Mouse (Mus musculus): ENCODE measurements around the gene Il15. TPM values are rescaled to one million over a fixed set of nuclear protein-coding genes. Genes with fewer than 3 reads are reported as not detected.

Gene Il15
- polyA plus RNA-seq, 1 experiment from 2014 or later, result 1.2 TPM

GRCm38 (mm10) chr8:82383346-82383745 lies 19.7 kb downstream of the Il15 start:
- 85% methylated on average over 3 of the region's 3 CpGs for WGBS
- no peaks in the 10 kb centered on the region for H3K4me1 ChIP-seq (replicated peaks; ENCODE audit: control insufficient read depth, insufficient read depth, low read length)
- H3K27ac ChIP-seq (ENCODE audit: low read depth, low read length), result no peak overlapping the region
- H3K4me2 ChIP-seq (ENCODE audit: low read depth, low read length, severe bottlenecking), result no peak overlapping the region
- no peak for ATAC-seq (replicated peaks; ENCODE audit: low FRiP score)
- no peak overlapping the region for H3K4me3 ChIP-seq (ENCODE audit: low read depth, low read length)
- H3K27me3 ChIP-seq (ENCODE audit: control insufficient read depth, insufficient read depth, low read length), result no peaks in the 10 kb centered on the region
- H3K9ac ChIP-seq (ENCODE audit: low read length), result no peak overlapping the region
- DNase-seq (ENCODE audit: low spot score), result no peak
- no peaks in the 10 kb centered on the region for H3K36me3 ChIP-seq (ENCODE audit: control insufficient read depth, insufficient read depth, low read length)
- H3K9me3 ChIP-seq (ENCODE audit: control insufficient read depth, low read length), result no peaks in the 10 kb centered on the region

DNA sequence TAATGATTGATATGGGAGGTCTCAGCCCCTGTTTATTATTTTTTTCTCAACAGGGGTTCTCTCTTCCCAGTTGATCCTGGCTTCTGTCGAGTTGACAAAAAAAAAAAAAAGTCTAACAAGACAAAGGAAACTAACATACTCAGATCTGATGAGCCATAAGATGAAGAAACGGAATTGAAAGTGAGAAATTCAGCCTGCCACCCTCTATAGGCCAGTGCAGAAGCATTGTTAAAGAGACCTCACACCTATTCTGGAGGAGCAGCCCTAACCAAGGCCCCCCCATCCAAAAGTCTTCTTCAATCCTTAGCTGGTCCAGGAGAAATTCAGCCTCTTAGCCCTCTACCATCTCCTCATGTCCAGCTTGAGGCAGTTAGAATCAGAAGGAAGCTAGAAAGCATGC lies 20.7 kb downstream of the Il15 start:
- ATAC-seq (replicated peaks; ENCODE audit: low FRiP score), result no peak

DNA sequence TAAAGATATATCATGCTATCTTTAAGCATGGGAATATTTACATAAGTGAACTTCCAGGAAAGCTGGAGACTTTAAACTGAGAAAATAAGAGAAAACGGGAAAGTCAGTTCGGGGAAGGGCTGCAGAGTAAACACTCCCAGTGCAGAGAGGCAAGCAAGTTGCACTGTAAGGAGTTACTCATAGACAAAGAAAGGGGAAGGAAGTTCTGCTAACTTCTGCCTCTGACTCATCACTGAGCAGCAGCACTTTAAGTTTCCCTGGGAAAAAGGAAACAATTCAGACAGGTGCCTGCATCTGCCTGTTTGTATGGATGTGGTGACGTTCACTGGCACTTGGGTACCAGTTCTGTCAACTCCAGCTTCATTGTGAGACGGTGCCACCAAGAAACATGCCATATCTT lies 28.6 kb downstream of the Il15 start:
- Histone ChIP-seq H3K36me3 (ENCODE audit: control insufficient read depth, insufficient read depth, low read length) (no peaks in the 10 kb centered on the region), H3K4me2 (ENCODE audit: low read depth, low read length, severe bottlenecking) (no peak overlapping the region), H3K9ac (ENCODE audit: low read length) (no peak overlapping the region), H3K9me3 (ENCODE audit: control insufficient read depth, low read length) (no peaks in the 10 kb centered on the region), H3K4me3 (ENCODE audit: low read depth, low read length) (no peak overlapping the region), H3K27ac (ENCODE audit: low read depth, low read length) (no peak overlapping the region), H3K27me3 (ENCODE audit: control insufficient read depth, insufficient read depth, low read length) (no peaks in the 10 kb centered on the region), H3K4me1 (replicated peaks; ENCODE audit: control insufficient read depth, insufficient read depth, low read length) (no peaks in the 10 kb centered on the region)
- DNase-seq (ENCODE audit: low spot score) (no peak), ATAC-seq (replicated peaks; ENCODE audit: low FRiP score) (no peak)
- WGBS, result 88% methylated on average over 4 of the region's 4 CpGs

More for the DNA sequence above, 20.7 kb downstream of the Il15 start:
- WGBS, result 57% methylated on average over 2 of the region's 2 CpGs
- Histone ChIP-seq H3K27me3 (ENCODE audit: control insufficient read depth, insufficient read depth, low read length) (no peaks in the 10 kb centered on the region), H3K4me1 (replicated peaks; ENCODE audit: control insufficient read depth, insufficient read depth, low read length) (no peaks in the 10 kb centered on the region), H3K27ac (ENCODE audit: low read depth, low read length) (no peak overlapping the region), H3K9ac (ENCODE audit: low read length) (no peak overlapping the region), H3K9me3 (ENCODE audit: control insufficient read depth, low read length) (no peaks in the 10 kb centered on the region), H3K4me3 (ENCODE audit: low read depth, low read length) (no peak overlapping the region), H3K4me2 (ENCODE audit: low read depth, low read length, severe bottlenecking) (no peak overlapping the region), H3K36me3 (ENCODE audit: control insufficient read depth, insufficient read depth, low read length) (no peaks in the 10 kb centered on the region)
- no peak for DNase-seq (ENCODE audit: low spot score)

DNA sequence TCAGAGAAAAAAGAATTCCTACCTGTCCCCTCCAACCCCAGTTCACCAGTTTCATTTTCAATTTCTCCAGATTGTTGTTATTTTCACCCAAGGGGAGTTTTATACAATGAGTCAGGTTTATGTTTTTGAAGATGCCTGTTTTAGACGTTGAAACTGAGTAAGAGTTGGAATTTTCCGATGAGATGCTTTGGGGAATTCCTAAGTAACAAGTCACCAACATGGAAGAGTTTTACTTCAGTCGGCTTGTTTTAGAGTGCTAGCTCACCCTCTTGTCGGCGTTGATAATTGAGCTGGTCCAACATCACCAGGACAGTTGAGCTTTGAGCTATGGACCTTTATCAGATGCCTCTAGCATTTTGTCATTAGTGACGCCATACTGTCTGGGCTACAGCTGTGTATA lies 30.2 kb downstream of the Il15 start:
- Histone ChIP-seq H3K9ac (ENCODE audit: low read length) (no peak overlapping the region), H3K4me2 (ENCODE audit: low read depth, low read length, severe bottlenecking) (no peak overlapping the region), H3K4me1 (replicated peaks; ENCODE audit: control insufficient read depth, insufficient read depth, low read length) (no peaks in the 10 kb centered on the region), H3K27ac (ENCODE audit: low read depth, low read length) (no peak overlapping the region), H3K36me3 (ENCODE audit: control insufficient read depth, insufficient read depth, low read length) (no peaks in the 10 kb centered on the region), H3K9me3 (ENCODE audit: control insufficient read depth, low read length) (no peaks in the 10 kb centered on the region), H3K4me3 (ENCODE audit: low read depth, low read length) (no peak overlapping the region), H3K27me3 (ENCODE audit: control insufficient read depth, insufficient read depth, low read length) (no peaks in the 10 kb centered on the region)
- no peak for DNase-seq (ENCODE audit: low spot score)
- WGBS, result 85% methylated on average over 6 of the region's 6 CpGs
- ATAC-seq (replicated peaks; ENCODE audit: low FRiP score), result no peak

DNA sequence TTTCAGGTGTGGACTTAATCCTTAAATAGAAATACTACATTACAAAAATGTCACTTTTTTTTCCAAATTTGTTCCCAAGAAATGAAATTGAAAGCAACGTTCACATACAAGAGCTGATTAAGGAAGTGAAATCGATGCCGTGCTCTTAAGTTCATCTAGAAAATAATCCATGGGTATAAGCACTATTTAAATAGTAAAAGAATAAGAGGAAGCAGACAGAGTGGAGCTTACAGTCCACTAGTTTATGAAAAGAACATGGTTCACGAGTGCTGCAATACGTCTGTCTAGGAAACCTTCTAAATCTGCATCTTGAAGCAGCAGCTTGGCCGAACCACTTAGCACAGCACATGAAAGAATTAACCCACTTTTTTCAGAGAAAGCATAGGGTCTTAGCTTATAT lies 32.4 kb downstream of the Il15 start:
- 89% methylated on average over 6 of the region's 6 CpGs for WGBS
- no peak overlapping the region for H3K4me2 ChIP-seq (ENCODE audit: low read depth, low read length, severe bottlenecking)
- H3K36me3 ChIP-seq (ENCODE audit: control insufficient read depth, insufficient read depth, low read length), result no peaks in the 10 kb centered on the region
- no peaks in the 10 kb centered on the region for H3K9me3 ChIP-seq (ENCODE audit: control insufficient read depth, low read length)
- ATAC-seq (replicated peaks; ENCODE audit: low FRiP score), result no peak
- no peak for DNase-seq (ENCODE audit: low spot score)
- no peak overlapping the region for H3K9ac ChIP-seq (ENCODE audit: low read length)
- H3K27me3 ChIP-seq (ENCODE audit: control insufficient read depth, insufficient read depth, low read length), result no peaks in the 10 kb centered on the region
- no peaks in the 10 kb centered on the region for H3K4me1 ChIP-seq (replicated peaks; ENCODE audit: control insufficient read depth, insufficient read depth, low read length)
- H3K27ac ChIP-seq (ENCODE audit: low read depth, low read length), result no peak overlapping the region
- no peak overlapping the region for H3K4me3 ChIP-seq (ENCODE audit: low read depth, low read length)

GRCm38 (mm10) chr8:82361061-82361460 lies 42.0 kb downstream of the Il15 start:
- WGBS, result 86% methylated on average over 1 of the region's 1 CpGs
- Histone ChIP-seq H3K36me3 (ENCODE audit: control insufficient read depth, insufficient read depth, low read length) (no peaks in the 10 kb centered on the region), H3K27ac (ENCODE audit: low read depth, low read length) (no peak overlapping the region), H3K4me3 (ENCODE audit: low read depth, low read length) (no peak overlapping the region), H3K4me1 (replicated peaks; ENCODE audit: control insufficient read depth, insufficient read depth, low read length) (no peaks in the 10 kb centered on the region), H3K4me2 (ENCODE audit: low read depth, low read length, severe bottlenecking) (no peak overlapping the region), H3K9me3 (ENCODE audit: control insufficient read depth, low read length) (no peaks in the 10 kb centered on the region), H3K27me3 (ENCODE audit: control insufficient read depth, insufficient read depth, low read length) (no peaks in the 10 kb centered on the region), H3K9ac (ENCODE audit: low read length) (no peak overlapping the region)
- DNase-seq (ENCODE audit: low spot score) (no peak), ATAC-seq (replicated peaks; ENCODE audit: low FRiP score) (no peak)

DNA sequence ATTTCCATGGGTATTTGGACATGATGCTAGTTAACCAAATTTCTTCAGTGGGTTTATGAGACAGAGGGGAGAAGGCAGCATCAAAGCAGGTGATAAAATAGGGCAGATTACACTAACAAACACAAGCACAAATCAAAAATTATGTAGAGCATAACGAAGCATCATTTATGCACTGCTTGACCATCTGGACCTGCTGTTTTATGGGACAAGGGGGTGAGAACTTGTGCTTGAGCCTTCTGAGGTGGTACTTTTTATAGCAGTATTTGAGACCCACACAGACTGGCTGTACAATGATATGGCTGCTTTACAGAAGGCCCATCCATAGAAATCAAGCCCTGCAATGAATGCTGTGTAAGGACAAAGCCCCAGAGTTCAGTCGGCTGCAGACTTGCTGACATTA lies 46.9 kb downstream of the Il15 start:
- DNase-seq (ENCODE audit: low spot score) (no peak), ATAC-seq (replicated peaks; ENCODE audit: low FRiP score) (no peak)
- no peak overlapping the region for H3K4me3 ChIP-seq (ENCODE audit: low read depth, low read length)
- 90% methylated on average over 2 of the region's 2 CpGs for WGBS
- H3K27ac ChIP-seq (ENCODE audit: low read depth, low read length), result no peak overlapping the region
- H3K36me3 ChIP-seq (ENCODE audit: control insufficient read depth, insufficient read depth, low read length), result no peaks in the 10 kb centered on the region
- no peaks in the 10 kb centered on the region for H3K4me1 ChIP-seq (replicated peaks; ENCODE audit: control insufficient read depth, insufficient read depth, low read length)
- H3K9ac ChIP-seq (ENCODE audit: low read length), result no peak overlapping the region
- no peak overlapping the region for H3K4me2 ChIP-seq (ENCODE audit: low read depth, low read length, severe bottlenecking)
- H3K27me3 ChIP-seq (ENCODE audit: control insufficient read depth, insufficient read depth, low read length), result no peaks in the 10 kb centered on the region
- no peaks in the 10 kb centered on the region for H3K9me3 ChIP-seq (ENCODE audit: control insufficient read depth, low read length)

- Histone ChIP-seq H3K4me2 (ENCODE audit: low read depth, low read length, severe bottlenecking) (no peak overlapping the region), H3K36me3 (ENCODE audit: control insufficient read depth, insufficient read depth, low read length) (no peaks in the 10 kb centered on the region), H3K4me3 (ENCODE audit: low read depth, low read length) (no peak overlapping the region), H3K9me3 (ENCODE audit: control insufficient read depth, low read length) (no peaks in the 10 kb centered on the region), H3K27me3 (ENCODE audit: control insufficient read depth, insufficient read depth, low read length) (no peaks in the 10 kb centered on the region), H3K4me1 (replicated peaks; ENCODE audit: control insufficient read depth, insufficient read depth, low read length) (no peaks in the 10 kb centered on the region), H3K9ac (ENCODE audit: low read length) (no peak overlapping the region), H3K27ac (ENCODE audit: low read depth, low read length) (no peak overlapping the region)
- no peak for ATAC-seq (replicated peaks; ENCODE audit: low FRiP score)
- 55% methylated on average over 1 of the region's 1 CpGs for WGBS
- DNase-seq (ENCODE audit: low spot score), result no peak
Measured at GRCm38 (mm10) chr8:82351268-82351943, 51.6 kb downstream of the Il15 start.

- Histone ChIP-seq H3K27ac (ENCODE audit: low read depth, low read length) (no peak overlapping the region), H3K9ac (ENCODE audit: low read length) (no peak overlapping the region), H3K36me3 (ENCODE audit: control insufficient read depth, insufficient read depth, low read length) (no peaks in the 10 kb centered on the region), H3K4me2 (ENCODE audit: low read depth, low read length, severe bottlenecking) (no peak overlapping the region), H3K9me3 (ENCODE audit: control insufficient read depth, low read length) (no peaks in the 10 kb centered on the region), H3K4me3 (ENCODE audit: low read depth, low read length) (no peak overlapping the region), H3K4me1 (replicated peaks; ENCODE audit: control insufficient read depth, insufficient read depth, low read length) (no peaks in the 10 kb centered on the region), H3K27me3 (ENCODE audit: control insufficient read depth, insufficient read depth, low read length) (no peaks in the 10 kb centered on the region)
- DNase-seq (ENCODE audit: low spot score) (no peak), ATAC-seq (replicated peaks; ENCODE audit: low FRiP score) (no peak)
- 79% methylated on average over 2 of the region's 2 CpGs for WGBS
Measured at GRCm38 (mm10) chr8:82349299-82349698, 53.7 kb downstream of the Il15 start.

All from forebrain, embryonic 11.5 days (tissue).